Mouse (Mus musculus): Measurements from ENCODE around the gene Cyth2. TPM values are rescaled to one million over a fixed set of nuclear protein-coding genes. Genes with fewer than 3 reads are reported as not detected.

The Cyth2 gene
- polyA plus RNA-seq, 1 experiment, result 22.4 TPM

DNA sequence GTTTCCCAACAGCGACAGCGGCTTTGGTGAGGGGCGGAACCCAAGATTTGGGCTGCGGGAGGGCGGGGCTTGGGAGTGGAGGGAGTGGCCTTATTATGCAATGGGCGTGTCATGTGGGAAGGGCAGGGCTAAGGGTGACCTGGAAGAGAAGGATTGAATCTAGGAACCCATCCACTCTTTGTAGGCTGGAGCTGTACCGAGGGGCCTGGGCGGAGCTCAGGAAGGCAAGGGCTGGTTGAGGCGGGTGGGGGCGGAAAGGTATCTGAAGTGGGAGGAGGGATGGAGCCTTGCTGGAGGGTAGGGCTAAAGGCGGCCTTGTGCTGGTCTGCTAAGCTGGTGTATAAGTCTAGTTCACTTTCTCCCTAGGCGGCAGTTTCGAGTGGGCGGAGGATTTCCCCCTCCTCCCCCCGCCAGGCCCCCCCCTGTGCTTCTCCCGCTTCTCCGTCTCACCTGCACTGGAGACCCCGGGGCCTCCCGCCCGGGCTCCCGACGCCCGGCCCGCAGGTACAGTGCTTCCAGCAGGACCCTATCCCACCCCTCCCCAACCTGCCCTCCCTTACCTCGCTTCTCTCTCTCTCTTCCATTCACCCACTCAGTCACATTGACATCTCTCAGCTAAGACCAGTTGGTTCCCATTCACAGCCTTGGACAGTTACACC lies 13.7 kb downstream of the Cyth2 start:
- H3K9me3 ChIP-seq (ENCODE audit: control insufficient read depth, low read length), result no peaks in the 10 kb centered on the region
- H3K4me3 ChIP-seq (replicated peaks), result peak overlapping the region; percentile 44
- no peaks in the 10 kb centered on the region for H3K36me3 ChIP-seq (ENCODE audit: control insufficient read depth)
- peaks cover 44% of the 10 kb centered on the region for H3K27me3 ChIP-seq (ENCODE audit: control insufficient read depth)
- TF ChIP-seq TAL1 (IDR thresholded peaks at IDR 0.05; ENCODE audit: low read length), result no peak
- no peak for TF ChIP-seq GATA1 (IDR thresholded peaks at IDR 0.05; ENCODE audit: low read length)
- H3K4me1 ChIP-seq (ENCODE audit: control insufficient read depth), result peaks cover 55% of the 10 kb centered on the region

DNA sequence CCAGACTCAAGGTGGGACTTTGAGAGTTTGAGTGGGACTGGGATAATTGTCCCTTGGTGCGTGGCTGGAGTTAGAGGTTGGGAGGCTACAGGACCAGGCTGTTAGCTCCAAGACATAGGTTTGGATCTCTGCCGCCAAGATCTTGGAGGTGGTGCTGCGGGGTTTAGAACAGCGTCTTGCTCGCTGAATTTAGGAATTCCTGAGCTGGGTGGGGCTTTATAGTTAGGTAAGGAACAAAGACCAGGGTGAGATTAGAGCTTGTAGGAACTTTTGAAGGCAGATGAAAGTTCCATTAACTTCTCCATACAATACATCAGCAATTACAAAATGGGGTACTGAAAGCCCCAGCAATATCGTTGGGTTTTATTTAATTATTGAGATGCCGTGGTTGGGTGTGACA lies 14.4 kb downstream of the Cyth2 start:
- Histone ChIP-seq H3K4me3 (replicated peaks) (no peak overlapping the region), H3K27me3 (ENCODE audit: control insufficient read depth) (peaks cover 44% of the 10 kb centered on the region), H3K9me3 (ENCODE audit: control insufficient read depth, low read length) (no peaks in the 10 kb centered on the region), H3K36me3 (ENCODE audit: control insufficient read depth) (no peaks in the 10 kb centered on the region), H3K4me1 (ENCODE audit: control insufficient read depth) (peaks cover 58% of the 10 kb centered on the region)
- TF ChIP-seq GATA1 (IDR thresholded peaks at IDR 0.05; ENCODE audit: low read length), result no peak
- TF ChIP-seq TAL1 (IDR thresholded peaks at IDR 0.05; ENCODE audit: low read length), result no peak

DNA sequence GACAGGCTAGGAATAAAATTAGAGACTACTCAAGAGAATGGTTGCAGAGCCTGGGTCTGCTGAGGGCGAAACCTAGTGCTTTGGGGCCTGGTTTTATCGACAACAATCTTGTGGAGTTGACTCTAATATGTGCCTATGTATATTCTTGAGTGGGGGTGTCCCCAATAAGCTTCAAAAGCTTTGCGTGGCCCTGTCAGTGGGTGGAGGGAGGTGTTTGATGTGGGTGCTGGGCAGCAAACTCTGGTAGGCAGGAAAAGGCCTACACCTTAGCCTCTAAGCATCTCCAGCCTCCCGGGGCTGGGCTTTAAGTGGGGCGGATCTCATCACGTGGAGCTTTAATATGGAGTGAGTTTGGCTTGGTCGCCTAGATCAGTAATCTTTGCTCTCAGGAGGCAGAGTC lies 15.4 kb downstream of the Cyth2 start:
- no peaks in the 10 kb centered on the region for H3K9me3 ChIP-seq (ENCODE audit: control insufficient read depth, low read length)
- H3K4me3 ChIP-seq (replicated peaks), result peak overlapping the region; percentile 20
- TF ChIP-seq GATA1 (IDR thresholded peaks at IDR 0.05; ENCODE audit: low read length) (no peak), TAL1 (IDR thresholded peaks at IDR 0.05; ENCODE audit: low read length) (no peak)
- H3K4me1 ChIP-seq (ENCODE audit: control insufficient read depth), result peaks cover 58% of the 10 kb centered on the region
- H3K27me3 ChIP-seq (ENCODE audit: control insufficient read depth), result peaks cover 50% of the 10 kb centered on the region
- no peaks in the 10 kb centered on the region for H3K36me3 ChIP-seq (ENCODE audit: control insufficient read depth)

DNA sequence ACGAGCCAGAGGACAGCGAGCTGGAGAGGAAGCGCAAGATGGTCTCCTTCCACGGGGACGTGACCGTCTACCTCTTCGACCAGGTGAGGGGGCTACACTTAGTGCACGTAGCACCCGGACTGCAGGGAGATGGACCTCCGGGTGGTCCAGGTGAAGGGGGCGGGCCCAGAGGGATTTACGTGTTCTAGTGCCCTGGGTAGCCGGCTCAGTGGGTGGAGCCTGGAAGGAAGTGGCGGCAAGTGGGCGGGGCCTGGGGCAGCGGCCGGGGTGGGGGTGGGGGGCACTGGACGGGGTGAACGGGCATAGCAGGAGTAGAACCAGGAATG lies 15.9 kb downstream of the Cyth2 start:
- no peaks in the 10 kb centered on the region for H3K36me3 ChIP-seq (ENCODE audit: control insufficient read depth)
- H3K4me1 ChIP-seq (ENCODE audit: control insufficient read depth), result peaks cover 58% of the 10 kb centered on the region
- no peaks in the 10 kb centered on the region for H3K9me3 ChIP-seq (ENCODE audit: control insufficient read depth, low read length)
- H3K27me3 ChIP-seq (ENCODE audit: control insufficient read depth), result peaks cover 55% of the 10 kb centered on the region
- TF ChIP-seq GATA1 (IDR thresholded peaks at IDR 0.05; ENCODE audit: low read length) (no peak), TAL1 (IDR thresholded peaks at IDR 0.05; ENCODE audit: low read length) (no peak)
- peak overlapping the region; percentile 68 for H3K4me3 ChIP-seq (replicated peaks)

DNA sequence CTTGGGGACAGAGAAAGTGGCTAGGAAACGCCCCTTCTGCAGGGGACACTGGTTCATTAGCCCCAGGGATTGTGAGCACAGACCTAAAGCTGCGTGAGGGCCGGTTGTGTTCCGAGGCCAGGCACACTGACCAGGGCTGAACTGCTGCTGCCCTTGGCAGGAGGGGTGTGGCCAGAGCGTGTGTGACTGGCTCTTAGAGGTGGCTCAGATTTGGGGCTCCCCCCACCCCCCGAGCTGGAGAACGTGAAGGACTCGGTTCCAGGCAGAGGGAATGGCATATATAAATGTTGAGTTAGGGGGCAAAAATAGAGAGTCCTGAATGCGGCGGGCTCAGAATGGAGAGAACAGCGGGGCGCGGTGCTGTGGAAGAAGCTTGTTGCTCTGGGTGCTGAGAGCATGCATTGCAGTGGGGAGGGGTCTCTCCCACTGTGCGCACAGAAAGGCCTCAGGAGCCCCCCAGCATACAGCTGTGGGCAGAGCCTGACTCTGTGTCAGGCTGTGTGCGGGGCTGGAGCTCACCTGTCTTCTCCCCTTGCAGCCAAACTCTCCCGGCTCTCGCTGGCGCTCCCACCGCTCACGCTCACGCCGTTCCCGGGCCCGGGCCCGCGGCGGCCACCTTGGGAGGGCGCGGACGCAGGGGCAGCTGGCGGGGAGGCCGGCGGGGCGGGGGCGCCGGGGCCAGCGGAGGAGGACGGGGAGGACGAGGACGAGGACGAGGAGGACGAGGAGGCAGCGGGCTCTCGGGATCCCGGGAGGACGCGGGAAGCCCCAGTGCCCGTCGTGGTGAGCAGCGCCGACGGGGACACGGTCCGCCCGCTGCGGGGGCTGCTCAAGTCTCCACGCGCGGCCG lies 16.5 kb downstream of the Cyth2 start:
- H3K4me1 ChIP-seq (ENCODE audit: control insufficient read depth), result peaks cover 58% of the 10 kb centered on the region
- H3K27me3 ChIP-seq (ENCODE audit: control insufficient read depth), result peaks cover 59% of the 10 kb centered on the region

DNA sequence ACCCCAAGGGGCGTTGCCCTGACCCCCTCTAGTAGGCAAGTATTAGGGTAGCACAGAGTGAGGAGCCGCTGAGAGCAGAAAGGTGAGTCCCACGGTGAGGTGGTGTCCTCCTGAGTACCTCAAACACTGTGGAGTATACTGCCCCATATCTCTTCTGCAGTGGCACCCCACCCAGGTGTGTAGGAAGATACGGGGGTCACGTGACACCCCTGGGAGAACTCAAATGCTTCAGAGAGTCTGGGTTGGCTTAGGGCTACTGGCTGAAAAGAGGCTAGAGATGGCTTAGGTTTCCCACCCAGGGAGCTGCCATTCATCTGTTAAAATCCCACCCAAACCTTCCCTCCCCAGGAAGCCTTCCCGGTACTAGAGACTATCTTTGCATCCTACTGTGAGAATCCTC lies 17.4 kb downstream of the Cyth2 start:
- H3K36me3 ChIP-seq (ENCODE audit: control insufficient read depth), result no peaks in the 10 kb centered on the region
- H3K4me3 ChIP-seq (replicated peaks), result peak overlapping the region; percentile 68
- TF ChIP-seq GATA1 (IDR thresholded peaks at IDR 0.05; ENCODE audit: low read length) (peak; percentile 81), TAL1 (IDR thresholded peaks at IDR 0.05; ENCODE audit: low read length) (peak; percentile 72)
- H3K4me1 ChIP-seq (ENCODE audit: control insufficient read depth), result peaks cover 60% of the 10 kb centered on the region
- peaks cover 67% of the 10 kb centered on the region for H3K27me3 ChIP-seq (ENCODE audit: control insufficient read depth)
- H3K9me3 ChIP-seq (ENCODE audit: control insufficient read depth, low read length), result no peaks in the 10 kb centered on the region

More for the DNA sequence above, 16.5 kb downstream of the Cyth2 start:
- Histone ChIP-seq H3K4me3 (replicated peaks) (peak overlapping the region; percentile 68), H3K9me3 (ENCODE audit: control insufficient read depth, low read length) (no peaks in the 10 kb centered on the region), H3K36me3 (ENCODE audit: control insufficient read depth) (no peaks in the 10 kb centered on the region)
- TF ChIP-seq GATA1 (IDR thresholded peaks at IDR 0.05; ENCODE audit: low read length) (no peak), TAL1 (IDR thresholded peaks at IDR 0.05; ENCODE audit: low read length) (no peak)

DNA sequence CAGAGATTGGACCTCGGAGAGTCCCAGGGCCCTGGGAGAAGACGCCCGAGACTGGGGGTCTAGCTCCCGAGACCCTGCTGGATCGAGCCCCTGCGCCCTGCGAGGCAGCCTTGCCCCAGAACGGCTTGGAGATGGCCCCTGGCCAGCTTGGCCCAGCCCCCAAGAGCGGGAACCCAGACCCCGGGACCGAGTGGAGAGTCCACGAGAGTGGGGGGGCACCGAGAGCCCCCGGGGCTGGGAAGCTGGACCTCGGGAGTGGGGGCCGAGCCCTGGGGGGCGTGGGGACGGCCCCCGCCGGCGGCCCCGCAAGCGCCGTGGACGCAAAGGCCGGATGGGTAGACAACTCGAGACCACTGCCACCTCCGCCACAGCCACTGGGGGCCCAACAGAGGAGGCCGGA lies 19.4 kb downstream of the Cyth2 start:
- Histone ChIP-seq H3K4me1 (ENCODE audit: control insufficient read depth) (peaks cover 44% of the 10 kb centered on the region), H3K9me3 (ENCODE audit: control insufficient read depth, low read length) (no peaks in the 10 kb centered on the region), H3K27me3 (ENCODE audit: control insufficient read depth) (peaks cover 73% of the 10 kb centered on the region), H3K36me3 (ENCODE audit: control insufficient read depth) (no peaks in the 10 kb centered on the region), H3K4me3 (replicated peaks) (no peak overlapping the region)
- no peak for TF ChIP-seq TAL1 (IDR thresholded peaks at IDR 0.05; ENCODE audit: low read length)
- TF ChIP-seq GATA1 (IDR thresholded peaks at IDR 0.05; ENCODE audit: low read length), result no peak

DNA sequence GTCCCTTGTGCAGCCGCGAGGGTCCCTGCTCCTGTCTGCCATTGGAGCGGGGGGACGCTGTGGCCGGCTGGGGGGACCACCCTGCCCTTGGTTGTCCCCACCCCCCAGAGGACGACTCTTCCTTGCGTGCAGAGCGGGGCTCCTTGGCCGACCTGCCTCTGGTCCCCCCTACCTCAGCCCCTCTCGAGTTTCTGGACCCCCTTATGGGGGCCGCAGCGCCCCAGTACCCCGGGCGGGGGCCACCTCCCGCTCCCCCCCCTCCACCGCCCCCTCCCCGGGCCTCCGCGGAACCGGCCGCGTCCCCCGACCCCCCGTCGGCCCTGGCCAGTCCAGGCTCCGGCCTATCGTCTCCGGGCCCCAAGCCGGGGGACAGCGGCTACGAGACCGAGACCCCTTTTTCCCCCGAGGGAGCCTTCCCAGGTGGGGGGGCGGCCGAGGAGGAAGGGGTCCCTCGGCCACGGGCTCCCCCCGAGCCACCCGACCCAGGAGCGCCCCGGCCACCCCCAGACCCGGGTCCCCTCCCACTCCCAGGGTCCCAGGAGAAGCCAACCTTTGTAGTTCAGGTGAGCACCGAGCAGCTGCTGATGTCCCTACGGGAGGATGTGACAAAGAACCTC lies 20.3 kb downstream of the Cyth2 start:
- H3K36me3 ChIP-seq (ENCODE audit: control insufficient read depth), result no peaks in the 10 kb centered on the region
- peaks cover 68% of the 10 kb centered on the region for H3K27me3 ChIP-seq (ENCODE audit: control insufficient read depth)
- H3K9me3 ChIP-seq (ENCODE audit: control insufficient read depth, low read length), result no peaks in the 10 kb centered on the region
- no peak overlapping the region for H3K4me3 ChIP-seq (replicated peaks)
- TF ChIP-seq TAL1 (IDR thresholded peaks at IDR 0.05; ENCODE audit: low read length) (no peak), GATA1 (IDR thresholded peaks at IDR 0.05; ENCODE audit: low read length) (no peak)
- H3K4me1 ChIP-seq (ENCODE audit: control insufficient read depth), result peaks cover 39% of the 10 kb centered on the region

DNA sequence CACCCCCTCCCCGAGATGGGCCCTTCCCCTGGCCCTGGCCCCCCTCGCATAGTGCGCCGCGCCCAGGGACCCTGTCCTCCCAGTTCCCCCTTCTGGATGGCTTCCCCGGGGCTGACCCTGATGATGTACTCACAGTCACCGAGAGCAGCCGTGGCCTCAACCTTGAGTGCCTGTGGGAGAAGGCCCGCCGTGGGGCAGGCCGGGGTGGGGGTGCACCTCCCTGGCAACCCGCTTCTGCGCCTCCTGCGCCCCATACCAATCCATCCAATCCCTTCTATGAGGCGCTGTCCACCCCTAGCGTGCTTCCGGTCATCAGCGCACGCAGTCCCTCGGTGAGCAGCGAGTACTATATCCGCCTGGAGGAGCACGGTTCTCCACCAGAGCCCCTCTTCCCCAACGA lies 21.1 kb downstream of the Cyth2 start:
- Histone ChIP-seq H3K4me1 (ENCODE audit: control insufficient read depth) (peaks cover 30% of the 10 kb centered on the region), H3K27me3 (ENCODE audit: control insufficient read depth) (peaks cover 63% of the 10 kb centered on the region), H3K36me3 (ENCODE audit: control insufficient read depth) (no peaks in the 10 kb centered on the region), H3K9me3 (ENCODE audit: control insufficient read depth, low read length) (no peaks in the 10 kb centered on the region), H3K4me3 (replicated peaks) (no peak overlapping the region)
- TF ChIP-seq GATA1 (IDR thresholded peaks at IDR 0.05; ENCODE audit: low read length), result no peak
- no peak for TF ChIP-seq TAL1 (IDR thresholded peaks at IDR 0.05; ENCODE audit: low read length)
